Mouse (Mus musculus) stomach, postnatal 0 days (tissue): ENCODE measurements around the gene Cobl.

Experiments used
- CTCF ChIP-seq: IDR thresholded peaks from 2 replicates; pipeline ENCODE4 v1.5.1; 2016; ENCODE audit warnings: antibody characterized with exemption, low read depth, mild to moderate bottlenecking, moderate library complexity
- EP300 ChIP-seq: optimal IDR thresholded peaks from 2 replicates; pipeline ENCODE3; 2016; ENCODE audit warnings: antibody characterized with exemption

DNA sequence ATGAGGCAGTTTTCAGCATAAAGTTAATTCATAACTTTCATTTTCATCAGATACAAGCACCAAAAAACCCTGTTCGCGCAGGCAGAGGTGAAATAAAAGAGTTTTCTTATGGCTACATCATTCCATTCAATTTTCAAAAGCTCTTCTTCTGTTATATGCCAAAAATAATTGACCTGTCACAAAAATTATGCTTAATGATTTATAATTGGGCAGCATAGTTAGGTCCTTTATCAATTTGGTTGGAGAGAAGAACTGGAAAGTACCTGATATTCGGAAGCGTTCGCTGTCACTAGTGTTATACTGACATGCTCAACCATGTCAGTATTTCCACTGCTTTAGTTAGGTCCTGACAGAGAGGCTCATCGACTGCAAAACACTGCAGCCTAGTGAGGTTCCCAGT is 191.0 kb downstream of the Cobl start:
- TF ChIP-seq CTCF: no peak
- no peak for TF ChIP-seq EP300
